Mouse (Mus musculus) lung, embryonic 15.5 days (tissue): ENCODE data around the gene Gm4559. TPM values are rescaled to one million over a fixed set of nuclear protein-coding genes. Genes with fewer than 3 reads are reported as not detected.
"Not testable (repeated sequence)": the region's sequence is repeated elsewhere in the genome, so short reads cannot be mapped to it uniquely, and the experiment has no call there.

ENCODE experiments used
- ATAC-seq: fragments of 200-750 bp; cut with Nextera tagmentation; 2 replicates; pipeline ENCODE4 v1.8.0; 2017; ENCODE audit warnings: moderate number of reproducible peaks, borderline replicate concordance; ENCODE audit not compliant: low FRiP score, low TSS enrichment; ENCODE audit errors: extremely low read depth
- H3K27ac ChIP-seq: fragments of 300-500 bp; sonication (generic); 2 replicates; pipeline ENCODE4 v1.5.1; 2015; ENCODE audit warnings: moderate library complexity, mild to moderate bottlenecking, inconsistent platforms
- H3K27me3 ChIP-seq: fragments of 300-500 bp; sonication (generic); 2 replicates; pipeline ENCODE4 v1.6.1; 2015; ENCODE audit warnings: inconsistent platforms
- H3K36me3 ChIP-seq: fragments of 300-500 bp; sonication (generic); 2 replicates; pipeline ENCODE4 v1.6.1; 2015; ENCODE audit warnings: inconsistent platforms
- H3K4me1 ChIP-seq: fragments of 300-500 bp; sonication (generic); 2 replicates; pipeline ENCODE4 v1.6.1; 2015; ENCODE audit warnings: inconsistent platforms
- H3K4me2 ChIP-seq: fragments of 300-500 bp; sonication (generic); 2 replicates; pipeline ENCODE4 v1.6.1; 2015; ENCODE audit warnings: inconsistent platforms, mild to moderate bottlenecking, moderate library complexity
- H3K4me3 ChIP-seq: fragments of 300-500 bp; sonication (generic); 2 replicates; pipeline ENCODE4 v1.5.1; 2015; ENCODE audit warnings: mild to moderate bottlenecking, inconsistent platforms
- H3K9ac ChIP-seq: fragments of 300-500 bp; sonication (generic); 2 replicates; pipeline ENCODE4 v1.6.1; 2015; ENCODE audit warnings: inconsistent platforms
- H3K9me3 ChIP-seq: fragments of 300-500 bp; sonication (generic); 2 replicates; pipeline ENCODE4 v1.6.1; 2016; ENCODE audit warnings: inconsistent platforms
- WGBS: fragments of 180-500 bp; shearing (Covaris S2); methylation state at CpG from one replicate; pipeline ENCODE4 v1.1.7; 2015; 5-methylcytosine and 5-hydroxymethylcytosine counted together
- polyA plus RNA-seq: library from polyadenylated mRNA; unstranded; fragments of >200 nt; fragmentation: Nextera tagmentation; extraction: Ambion mirVana; gene quantifications from 2 replicates; pipeline ENCODE4 v1.2.1, GENCODE M21; 2015

The Gm4559 gene
- polyA plus RNA-seq, 1 experiment from 2014 or later = not detected

DNA sequence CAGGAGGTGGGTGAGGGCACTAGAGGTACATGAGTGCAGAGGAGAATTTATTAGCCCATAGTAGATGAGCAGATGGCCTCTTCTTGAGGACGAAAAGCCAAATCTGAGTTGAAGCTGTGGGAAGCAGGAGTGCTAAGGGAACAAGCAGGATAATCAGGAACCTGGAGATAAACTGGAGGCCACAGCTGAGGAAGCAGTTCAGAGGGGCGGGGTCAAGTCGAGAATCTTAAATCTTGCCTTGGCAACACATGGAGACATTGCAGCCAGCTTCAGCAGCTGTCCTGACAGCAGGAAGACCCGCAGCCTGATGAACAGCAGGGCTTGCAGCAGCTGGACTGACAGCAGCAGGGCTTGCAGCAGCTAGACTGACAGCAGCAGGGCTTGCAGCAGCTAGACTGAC, 21.9 kb upstream of the Gm4559 start:
- ATAC-seq, H3K27me3 ChIP-seq, H3K36me3 ChIP-seq, H3K4me1 ChIP-seq, H3K4me3 ChIP-seq, H3K9ac ChIP-seq, H3K9me3 ChIP-seq, H3K27ac ChIP-seq, H3K4me2 ChIP-seq: not testable (repeated sequence)
- WGBS = 10% methylated on average over 4 of the region's 4 CpGs

DNA sequence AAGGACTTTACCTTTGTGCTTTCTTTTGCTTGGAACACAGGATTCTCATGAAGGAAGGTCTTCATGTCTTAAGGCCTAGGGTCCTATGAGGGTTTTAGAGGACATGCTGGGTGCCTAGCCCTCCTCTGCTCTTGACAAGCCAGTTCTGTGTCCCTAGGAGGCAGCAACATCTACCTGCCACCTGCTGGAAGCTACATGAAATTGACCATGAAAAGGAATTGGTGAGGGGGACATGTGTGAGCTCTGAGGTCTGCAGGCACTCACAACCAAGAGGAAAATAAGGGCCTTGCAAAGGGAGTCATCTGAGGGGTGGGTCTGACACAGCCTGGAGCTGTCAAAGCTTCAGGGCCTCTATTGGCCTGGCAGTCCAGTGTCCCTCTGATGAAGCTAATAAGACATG, 21.3 kb upstream of the Gm4559 start:
- H3K9me3 ChIP-seq = no peaks in the 10 kb centered on the region
- no peak for ATAC-seq

DNA sequence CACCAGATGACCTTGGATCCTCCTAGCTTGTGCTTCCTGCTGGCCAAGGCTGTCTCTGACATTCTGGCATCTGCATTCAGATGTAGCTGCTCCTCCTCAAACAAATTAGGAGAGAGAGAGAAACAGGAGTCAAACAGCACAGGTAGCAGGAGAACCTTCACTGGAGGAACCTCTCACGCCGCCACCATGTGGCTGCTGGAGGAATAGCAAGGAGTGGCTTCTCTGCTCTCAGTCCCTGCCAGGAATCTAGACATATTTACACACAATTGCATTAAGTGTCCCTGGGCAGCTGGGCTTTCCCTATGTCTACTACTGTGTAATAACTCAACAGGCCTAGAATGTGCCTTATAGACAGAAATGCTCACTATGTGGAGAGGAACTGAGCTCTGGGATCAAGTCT, 19.7 kb upstream of the Gm4559 start:
- not testable (repeated sequence) for H3K4me3 ChIP-seq, H3K27ac ChIP-seq, H3K9me3 ChIP-seq, H3K4me2 ChIP-seq, H3K36me3 ChIP-seq, H3K4me1 ChIP-seq, H3K27me3 ChIP-seq, ATAC-seq, H3K9ac ChIP-seq
- 0% methylated on average over 2 of the region's 2 CpGs for WGBS

More for the DNA sequence above, 21.3 kb upstream of the Gm4559 start:
- no peak overlapping the region for H3K27ac ChIP-seq
- no peaks in the 10 kb centered on the region for H3K36me3 ChIP-seq
- H3K4me1 ChIP-seq = no peaks in the 10 kb centered on the region
- no peak overlapping the region for H3K4me3 ChIP-seq
- H3K27me3 ChIP-seq = no peaks in the 10 kb centered on the region
- no peak overlapping the region for H3K9ac ChIP-seq
- H3K4me2 ChIP-seq = no peak overlapping the region

DNA sequence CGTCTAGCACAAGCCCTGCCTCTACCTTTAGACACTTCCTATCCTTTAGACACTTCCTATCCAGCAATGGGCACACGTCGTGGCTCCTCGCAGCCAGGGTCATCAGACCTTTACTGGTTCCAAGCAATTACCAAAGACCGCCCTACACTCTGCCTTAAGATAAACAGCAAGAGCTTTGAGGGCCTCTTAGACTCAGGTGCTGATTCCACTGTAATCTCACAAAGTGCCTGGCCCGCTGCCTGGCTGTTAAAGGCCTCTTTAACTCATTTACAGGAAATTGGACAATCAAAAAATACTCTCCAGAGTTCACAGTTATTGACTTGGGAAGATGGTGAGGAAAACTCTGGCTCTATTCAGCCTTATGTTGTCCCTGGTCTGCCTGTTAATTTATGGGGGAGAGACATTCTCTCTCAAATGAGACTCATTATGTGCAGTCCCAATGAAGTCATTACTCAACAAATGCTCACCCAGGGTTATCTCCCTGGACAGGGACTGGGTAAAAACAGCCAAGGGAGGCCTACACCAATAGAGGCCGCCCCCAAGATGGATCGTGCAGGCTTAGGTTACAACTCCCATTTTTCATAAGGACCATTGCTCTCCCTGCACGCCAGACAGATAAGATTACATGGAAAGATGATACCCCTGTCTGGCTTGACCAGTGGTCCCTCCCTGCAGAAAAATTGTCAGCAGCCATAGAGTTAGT, 11.9 kb upstream of the Gm4559 start:
- not testable (repeated sequence) for H3K4me2 ChIP-seq, H3K36me3 ChIP-seq, H3K27ac ChIP-seq, ATAC-seq, H3K9me3 ChIP-seq, H3K4me3 ChIP-seq, H3K9ac ChIP-seq, H3K27me3 ChIP-seq
- peaks cover 16% of the 10 kb centered on the region for H3K4me1 ChIP-seq
- WGBS = 41% methylated on average over 9 of the region's 9 CpGs

DNA sequence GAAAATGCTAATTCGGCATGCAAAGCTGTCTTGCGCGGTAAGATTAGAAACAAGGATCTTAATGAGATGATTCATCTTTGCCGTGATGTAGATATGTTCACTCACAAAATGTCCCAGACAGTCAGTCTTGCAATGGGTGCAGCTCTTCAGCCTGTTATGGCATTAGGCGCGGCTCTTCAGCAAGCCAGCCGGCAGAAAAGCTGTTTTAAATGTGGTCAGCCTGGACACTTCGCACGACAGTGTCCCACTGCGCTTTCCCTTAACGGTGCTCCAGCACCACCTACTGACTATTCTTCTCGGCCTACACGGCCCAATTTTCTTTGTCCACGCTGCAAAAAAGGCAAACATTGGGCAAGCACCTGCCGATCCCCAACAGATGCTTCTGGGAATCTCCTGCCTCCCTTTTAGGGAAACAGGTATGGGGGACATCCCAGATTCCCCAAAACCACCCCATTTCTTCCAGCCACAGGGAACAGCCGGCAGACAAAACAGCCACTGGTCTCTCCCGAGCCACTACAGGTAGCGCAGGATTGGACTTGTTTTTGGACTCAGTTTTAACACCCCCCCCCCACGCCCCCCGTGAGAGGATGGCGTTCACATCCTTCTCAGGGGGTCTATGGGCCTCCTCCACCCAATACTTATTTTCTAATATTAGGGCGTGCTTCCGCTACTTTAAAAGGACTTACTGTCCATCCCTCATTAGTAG, 11.1 kb upstream of the Gm4559 start:
- Histone ChIP-seq H3K27ac (peak overlapping the region; percentile 92; the same call in 1 of the 2 replicates), H3K9me3 (no peaks in the 10 kb centered on the region), H3K4me1 (peaks cover 16% of the 10 kb centered on the region), H3K36me3 (no peaks in the 10 kb centered on the region), H3K27me3 (no peaks in the 10 kb centered on the region), H3K9ac (no peak overlapping the region; the same call in 1 of the 2 replicates), H3K4me2 (peak overlapping the region; percentile 87), H3K4me3 (peak overlapping the region; percentile 50)
- ATAC-seq = peak; percentile 51; the same call in 1 of the 2 replicates
- WGBS = 15% methylated on average over 23 of the region's 23 CpGs

DNA sequence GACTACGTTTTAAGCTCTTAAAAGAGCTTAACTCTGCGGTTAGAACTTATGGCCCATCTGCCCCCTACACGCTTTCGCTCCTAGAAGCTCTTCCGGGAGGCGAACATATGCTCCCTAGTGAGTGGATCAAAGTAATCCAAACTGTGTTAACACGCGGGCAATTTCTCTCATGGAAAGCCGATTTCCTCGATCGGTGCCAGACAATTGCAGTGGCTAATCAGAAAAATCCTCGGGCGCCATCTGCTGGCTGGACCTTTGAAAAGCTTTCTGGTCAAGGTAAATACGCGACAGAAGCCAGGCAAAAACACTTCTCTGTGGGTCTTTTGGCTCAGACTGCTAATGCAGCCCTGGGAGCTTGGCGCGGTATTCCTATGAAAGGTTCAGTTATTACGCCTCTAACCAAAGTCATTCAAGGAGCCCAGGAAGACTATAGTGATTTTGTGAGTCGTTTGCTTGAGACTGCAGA, 10.5 kb upstream of the Gm4559 start:
- peak; percentile 79 for ATAC-seq
- peaks cover 16% of the 10 kb centered on the region for H3K4me1 ChIP-seq
- H3K27me3 ChIP-seq = no peaks in the 10 kb centered on the region
- no peaks in the 10 kb centered on the region for H3K9me3 ChIP-seq
- H3K27ac ChIP-seq = peak overlapping the region; percentile 92
- H3K4me3 ChIP-seq = peak overlapping the region; percentile 50
- peak overlapping the region; percentile 87 for H3K4me2 ChIP-seq
- H3K9ac ChIP-seq = peak overlapping the region; percentile 61
- WGBS = 0% methylated on average over 19 of the region's 19 CpGs
- H3K36me3 ChIP-seq = no peaks in the 10 kb centered on the region

DNA sequence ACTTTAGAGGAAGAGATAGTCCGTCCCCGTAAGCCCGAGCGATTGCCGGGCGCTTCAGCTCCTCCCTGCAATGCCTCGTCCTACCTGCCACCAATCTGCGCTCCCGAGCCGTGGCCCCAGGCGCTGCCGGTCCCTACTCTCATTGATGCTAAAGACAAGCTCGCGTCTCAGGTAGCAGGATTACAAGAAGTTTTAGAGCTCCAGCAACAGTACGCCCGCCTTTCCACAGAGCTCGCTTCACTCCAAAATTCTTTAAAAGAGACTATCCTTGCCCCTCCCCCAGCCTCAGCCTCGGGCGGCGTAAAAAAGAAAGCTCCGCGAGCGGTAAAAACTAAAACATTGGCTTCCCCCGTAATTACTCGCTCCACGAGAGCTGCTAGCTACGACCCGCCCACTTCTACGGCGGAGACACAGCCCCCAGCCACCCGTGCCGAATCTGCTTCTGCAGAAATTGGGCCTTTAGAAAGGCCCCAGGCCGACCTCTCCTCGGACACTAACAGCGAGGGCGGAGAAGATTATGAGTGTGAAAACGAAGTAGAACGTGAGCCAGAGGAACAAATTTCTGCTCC, 9.9 kb upstream of the Gm4559 start:
- H3K36me3 ChIP-seq = no peaks in the 10 kb centered on the region
- peak; percentile 84 for ATAC-seq
- H3K27me3 ChIP-seq = no peaks in the 10 kb centered on the region
- peak overlapping the region; percentile 50 for H3K4me3 ChIP-seq
- H3K4me2 ChIP-seq = peak overlapping the region; percentile 87
- H3K9me3 ChIP-seq = no peaks in the 10 kb centered on the region
- H3K9ac ChIP-seq = peak overlapping the region; percentile 61
- peak overlapping the region; percentile 92 for H3K27ac ChIP-seq
- peaks cover 16% of the 10 kb centered on the region for H3K4me1 ChIP-seq
- under 1% methylated on average over 38 of the region's 38 CpGs for WGBS

DNA sequence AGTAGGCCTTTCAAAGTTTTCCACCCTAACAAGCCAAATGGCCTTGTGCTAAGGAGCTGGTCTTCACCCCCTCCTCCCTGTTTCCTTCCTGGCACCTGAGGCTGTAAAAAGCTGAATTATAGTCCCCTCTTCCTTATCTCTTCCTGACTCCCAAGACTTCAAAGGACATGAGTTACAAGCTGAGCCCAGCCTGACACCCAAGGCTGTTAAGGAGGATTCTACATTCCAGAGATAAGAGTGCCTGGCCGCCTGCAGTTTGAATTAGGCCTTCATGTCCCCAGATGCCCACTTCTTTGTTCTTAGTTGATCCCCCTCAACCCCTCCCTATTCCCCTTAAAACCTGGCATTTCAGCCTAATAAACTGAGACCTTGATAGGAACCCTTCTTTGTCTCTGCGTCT, 8.7 kb upstream of the Gm4559 start:
- not testable (repeated sequence) for H3K9ac ChIP-seq, H3K27me3 ChIP-seq, ATAC-seq, H3K4me3 ChIP-seq, H3K36me3 ChIP-seq, H3K27ac ChIP-seq, H3K9me3 ChIP-seq
- Histone ChIP-seq H3K4me2 (peak overlapping the region; percentile 87; the same call in 1 of the 2 replicates), H3K4me1 (peaks cover 16% of the 10 kb centered on the region)
- 19% methylated on average over 2 of the region's 2 CpGs for WGBS

DNA sequence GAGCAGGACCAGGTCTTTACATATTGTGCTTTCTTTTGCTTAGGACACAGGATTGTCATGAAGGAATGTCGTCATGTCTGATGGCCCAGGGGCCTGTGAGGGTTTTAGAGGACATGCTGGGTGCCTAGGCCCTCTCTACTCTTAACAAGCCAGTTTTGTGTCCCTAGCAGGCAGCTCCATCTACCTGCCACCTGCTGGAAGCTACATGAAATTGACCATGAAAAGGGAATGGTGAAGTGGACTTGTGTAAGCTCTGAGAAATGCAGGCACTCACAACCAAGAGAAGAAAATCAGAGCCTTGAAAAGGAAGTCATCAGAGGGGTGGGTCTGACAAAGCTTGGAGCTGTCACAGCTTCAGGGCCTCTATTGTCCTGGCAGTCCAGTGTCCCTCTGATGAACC, 5.1 kb upstream of the Gm4559 start:
- H3K27ac ChIP-seq, ATAC-seq, H3K4me2 ChIP-seq, H3K4me1 ChIP-seq, H3K36me3 ChIP-seq, H3K4me3 ChIP-seq, H3K27me3 ChIP-seq, H3K9me3 ChIP-seq, H3K9ac ChIP-seq: not testable (repeated sequence)
- WGBS = 96% methylated on average over 1 of the region's 1 CpGs

DNA sequence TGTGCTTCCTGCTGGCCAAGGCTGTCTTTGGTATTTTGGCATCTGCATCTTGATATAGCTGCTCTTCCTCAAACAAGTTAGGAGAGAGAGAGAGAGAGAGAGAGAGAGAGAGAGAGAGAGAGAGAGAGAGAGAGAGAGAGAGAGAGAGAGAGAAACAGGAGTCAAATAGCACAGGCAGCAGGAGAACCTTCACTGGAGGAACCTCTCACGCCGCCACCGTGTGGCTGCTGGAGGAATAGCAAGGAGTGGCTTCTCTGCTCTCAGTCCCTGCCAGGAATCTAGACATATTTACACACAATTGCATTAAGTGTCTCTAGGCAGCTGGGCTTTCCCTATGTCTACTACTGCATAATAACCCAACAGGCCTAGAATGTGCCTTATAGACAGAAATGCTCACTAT, 4.0 kb upstream of the Gm4559 start:
- ATAC-seq, H3K4me1 ChIP-seq, H3K9ac ChIP-seq, H3K9me3 ChIP-seq, H3K4me3 ChIP-seq, H3K27me3 ChIP-seq, H3K4me2 ChIP-seq, H3K36me3 ChIP-seq, H3K27ac ChIP-seq: not testable (repeated sequence)
- 0% methylated on average over 3 of the region's 3 CpGs for WGBS

DNA sequence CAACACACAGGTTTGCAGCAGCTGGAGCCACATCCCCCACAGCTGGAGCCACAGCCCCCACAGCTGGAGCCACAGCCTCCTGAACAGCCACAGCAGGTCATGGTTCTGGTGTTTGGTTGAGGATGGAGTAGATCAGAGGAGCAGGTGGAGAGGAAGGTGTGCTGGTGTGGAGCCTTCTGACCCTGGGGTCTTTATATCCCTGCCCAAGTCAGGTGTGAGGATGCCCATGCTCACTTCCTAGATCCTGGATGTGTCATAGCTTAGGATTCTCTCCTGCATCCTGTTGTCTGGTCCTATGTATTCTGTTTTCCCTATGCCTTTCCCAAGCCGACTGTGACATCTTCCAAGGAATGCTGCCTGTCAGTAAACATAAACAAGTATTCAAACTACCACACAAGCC, 15.9 kb downstream of the Gm4559 start, which contains the start of gene Gm2431:
Gm2431 (minus strand) TSS at position 101 of the 400 bp plus-strand sequence.
- 41% methylated on average over 1 of the region's 1 CpGs for WGBS
- H3K9me3 ChIP-seq, H3K4me1 ChIP-seq, H3K27ac ChIP-seq, H3K9ac ChIP-seq, H3K36me3 ChIP-seq, H3K4me3 ChIP-seq, ATAC-seq, H3K27me3 ChIP-seq, H3K4me2 ChIP-seq: not testable (repeated sequence)

DNA sequence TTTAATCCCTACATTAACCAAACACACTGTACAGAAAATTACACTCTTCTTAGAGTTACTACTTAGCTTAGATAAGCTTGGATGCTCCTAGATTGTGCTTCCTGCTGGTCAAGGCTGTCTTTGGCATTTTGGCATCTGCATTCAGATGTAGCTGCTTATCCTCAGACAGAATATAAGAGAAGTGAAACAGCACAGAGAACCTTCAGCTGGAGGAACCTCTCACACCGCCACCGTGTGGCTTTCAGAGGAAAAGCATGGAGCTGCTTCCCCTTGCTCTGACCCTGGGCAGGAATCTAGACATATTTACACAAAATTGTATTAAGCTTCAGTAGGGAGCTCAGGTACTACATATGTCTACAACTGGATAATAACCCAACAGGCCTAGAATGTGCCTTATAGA, 18.6 kb downstream of the Gm4559 start:
- no peaks in the 10 kb centered on the region for H3K27me3 ChIP-seq
- ATAC-seq = no peak
- H3K4me1 ChIP-seq = no peaks in the 10 kb centered on the region
- H3K4me3 ChIP-seq = no peak overlapping the region
- WGBS = 0% methylated on average over 2 of the region's 2 CpGs
- no peak overlapping the region for H3K27ac ChIP-seq
- H3K9me3 ChIP-seq = no peaks in the 10 kb centered on the region
- no peak overlapping the region for H3K4me2 ChIP-seq
- H3K36me3 ChIP-seq = no peaks in the 10 kb centered on the region
- no peak overlapping the region for H3K9ac ChIP-seq
